Mouse (Mus musculus) brain, adult 10 weeks (tissue): ENCODE measurements around the gene Il17re. TPM values are rescaled to one million over a fixed set of nuclear protein-coding genes. Genes with fewer than 3 reads are reported as not detected.

Experiments
- polyA plus RNA-seq: library from polyadenylated mRNA; stranded (reverse); fragments of 350-450 nt; fragmentation: Illumina TruSeq; extraction: RNeasy Lipid Tissue Mini Kit (QIAGEN cat#74804); gene quantifications from one replicate; pipeline ENCODE4 v1.2.3, GENCODE M21; 2015; ENCODE audit warnings: low read depth, low replicate concordance

The Il17re gene
- polyA plus RNA-seq: not detected

GRCm38 (mm10) chr6:113457952-113458534 is at the start of gene Il17re:
Gene Il17re (plus strand): TSS chr6:113458484.

GRCm38 (mm10) chr6:113419199-113419587 is 39.1 kb upstream of the Il17re start, which contains the start of gene Rpusd3:
Gene Rpusd3 (minus strand): TSS chr6:113419340.

GRCm38 (mm10) chr6:113435664-113436205 is 22.5 kb upstream of the Il17re start, which contains the start of gene Cidec:
Gene Cidec (minus strand): TSS chr6:113435760.

GRCm38 (mm10) chr6:113442442-113443090 is 15.7 kb upstream of the Il17re start, which contains the start of gene Jagn1:
Gene Jagn1 (plus strand): TSS chr6:113442569.

GRCm38 (mm10) chr6:113471297-113471936 is 13.1 kb downstream of the Il17re start, which contains the start of gene Il17rc:
Gene Il17rc (plus strand): TSS chr6:113471427.

GRCm38 (mm10) chr6:113483100-113483615 is 24.9 kb downstream of the Il17re start, which contains the start of gene Creld1:
Gene Creld1 (plus strand): TSS chr6:113483297.

GRCm38 (mm10) chr6:113501388-113502084 is 43.3 kb downstream of the Il17re start, which contains the start of gene Prrt3:
Gene Prrt3 (minus strand): TSS chr6:113501931.

Other genes with a start within 250 kb of the Il17re start
- 20.7 TPM for gene Mtmr14, start 220.6 kb upstream of the Il17re start, polyA plus RNA-seq
- 68.6 TPM for gene Cpne9, start 176.2 kb upstream of the Il17re start, polyA plus RNA-seq
- gene Brpf1, start 151.3 kb upstream of the Il17re start, polyA plus RNA-seq: 17.7 TPM
- gene Ogg1, start 131.5 kb upstream of the Il17re start, polyA plus RNA-seq: 11.3 TPM
- 128 TPM for gene Camk1, start 114.5 kb upstream of the Il17re start, polyA plus RNA-seq
- gene Tada3, start 80.6 kb upstream of the Il17re start, polyA plus RNA-seq: 37.3 TPM
- gene Arpc4, start 80.4 kb upstream of the Il17re start, polyA plus RNA-seq: 271 TPM
- gene Ttll3, start 69.2 kb upstream of the Il17re start, polyA plus RNA-seq: 15.3 TPM
- gene Rpusd3, start 39.1 kb upstream of the Il17re start, polyA plus RNA-seq: 15.5 TPM
- not detected for gene Cidec, start 22.7 kb upstream of the Il17re start, polyA plus RNA-seq
- gene Jagn1, start 15.9 kb upstream of the Il17re start, polyA plus RNA-seq: 66.5 TPM
- gene Il17rc, start 12.9 kb downstream of the Il17re start, polyA plus RNA-seq: 4.6 TPM
- 88.4 TPM for gene Creld1, start 24.8 kb downstream of the Il17re start, polyA plus RNA-seq
- 33.7 TPM for gene Prrt3, start 43.4 kb downstream of the Il17re start, polyA plus RNA-seq
- 97.5 TPM for gene Emc3, start 73.2 kb downstream of the Il17re start, polyA plus RNA-seq
- gene Fancd2, start 73.2 kb downstream of the Il17re start, polyA plus RNA-seq: 2.2 TPM
- not detected for gene Fancd2os, start 142.2 kb downstream of the Il17re start, polyA plus RNA-seq
- gene Brk1, start 146.3 kb downstream of the Il17re start, polyA plus RNA-seq: 365 TPM
- 48.7 TPM for gene Vhl, start 165.5 kb downstream of the Il17re start, polyA plus RNA-seq
- gene Irak2, start 180.0 kb downstream of the Il17re start, polyA plus RNA-seq: 15.4 TPM
- gene Tatdn2, start 238.6 kb downstream of the Il17re start, polyA plus RNA-seq: 39.0 TPM